Mouse (Mus musculus) MEL (cell line): ENCODE measurements around the gene Gcnt2. TPM values are rescaled to one million over a fixed set of nuclear protein-coding genes. Genes with fewer than 3 reads are reported as not detected.

Experiments used
- DNase-seq: peaks from one replicate; pipeline ENCODE4 v3.0.0; 2011; ENCODE audit warnings: low read depth, low spot score
- H3K27ac ChIP-seq: 2 replicates; pipeline ENCODE4 v1.5.1; 2012; ENCODE audit warnings: low read depth, mild to moderate bottlenecking, control low read depth, low read length, moderate library complexity; ENCODE audit not compliant: control insufficient read depth
- H3K27me3 ChIP-seq, 2 experiments: fragments of 150-350 bp in 1 of 2; sonication (generic) in 1 of 2; 2 replicates each; pipeline ENCODE4 v1.6.1; 2012; ENCODE audit warnings: low read length in 2 of 2, mild to moderate bottlenecking in 2 of 2, improper control_type of control experiment in 1 of 2, moderate library complexity in 1 of 2; ENCODE audit not compliant: insufficient read depth in 2 of 2, control insufficient read depth in 1 of 2
- H3K36me3 ChIP-seq, 2 experiments: 2 replicates each; pipeline ENCODE4 v1.6.1; 2012 to 2014; ENCODE audit warnings: low read length in 2 of 2, improper control_type of control experiment in 1 of 2, inconsistent platforms in 1 of 2, mild to moderate bottlenecking in 1 of 2; ENCODE audit not compliant: insufficient read depth in 2 of 2, control insufficient read depth in 1 of 2
- H3K4me1 ChIP-seq, 2 experiments: fragments of 150-350 bp in 1 of 2; sonication (generic) in 1 of 2; 2 replicates each; pipeline ENCODE4 v1.6.1; 2012; ENCODE audit warnings: low read length in 2 of 2, improper control_type of control experiment in 1 of 2, mild to moderate bottlenecking in 1 of 2; ENCODE audit not compliant: insufficient read depth in 2 of 2, control insufficient read depth in 1 of 2
- H3K4me3 ChIP-seq, 2 experiments: fragments of 150-350 bp in 1 of 2; sonication (generic) in 1 of 2; 2 replicates each; pipeline ENCODE4 v1.5.1; 2012; ENCODE audit warnings: low read depth in 2 of 2, low read length in 2 of 2, mild to moderate bottlenecking in 2 of 2, moderate library complexity in 2 of 2, control low read depth in 1 of 2, improper control_type of control experiment in 1 of 2; ENCODE audit not compliant: control insufficient read depth in 1 of 2, insufficient read depth in 1 of 2
- H3K79me2 ChIP-seq: 2 replicates; pipeline ENCODE4 v1.6.1; 2012; ENCODE audit warnings: mild to moderate bottlenecking, low read length, moderate library complexity; ENCODE audit not compliant: control insufficient read depth, poor library complexity, insufficient read depth
- H3K9ac ChIP-seq: 2 replicates; pipeline ENCODE4 v1.6.1; 2012; ENCODE audit warnings: low read depth, mild to moderate bottlenecking, control low read depth, low read length, moderate library complexity; ENCODE audit not compliant: control insufficient read depth, poor library complexity, severe bottlenecking
- H3K9me3 ChIP-seq: fragments of 150-350 bp; sonication (generic); replicated peaks from 2 replicates; pipeline ENCODE4 v1.6.1; 2012; ENCODE audit warnings: mild to moderate bottlenecking, low read length, improper control_type of control experiment, moderate library complexity; ENCODE audit not compliant: insufficient read depth
- CHD2 ChIP-seq: IDR thresholded peaks from 2 replicates; pipeline ENCODE4 v1.6.1; 2011; ENCODE audit warnings: low read length, improper control_type of control experiment
- ELF1 ChIP-seq: IDR thresholded peaks from 2 replicates; pipeline ENCODE4 v1.6.1; 2014; ENCODE audit warnings: low read depth, mild to moderate bottlenecking, inconsistent platforms, low read length, improper control_type of control experiment, moderate library complexity
- EP300 ChIP-seq, 2 experiments: IDR thresholded peaks; 2 replicates each; pipeline ENCODE4 v1.6.1; 2011; ENCODE audit warnings: improper control_type of control experiment in 2 of 2, low read length in 2 of 2, low read depth in 1 of 2, mild to moderate bottlenecking in 1 of 2
- ETS1 ChIP-seq: IDR thresholded peaks from 2 replicates; pipeline ENCODE4 v1.6.1; 2012; ENCODE audit warnings: low read depth, mild to moderate bottlenecking, inconsistent platforms, low read length, improper control_type of control experiment, moderate library complexity
- GABPA ChIP-seq: IDR thresholded peaks from 2 replicates; pipeline ENCODE4 v1.6.1; 2012; ENCODE audit warnings: low read depth, mild to moderate bottlenecking, inconsistent platforms, low read length, improper control_type of control experiment, moderate library complexity
- GATA1 ChIP-seq: IDR thresholded peaks from 2 replicates; pipeline ENCODE4 v1.6.1; 2011; ENCODE audit warnings: low read depth, low read length, improper control_type of control experiment
- HCFC1 ChIP-seq: IDR thresholded peaks from 2 replicates; pipeline ENCODE4 v1.6.1; 2012; ENCODE audit warnings: low read depth, mild to moderate bottlenecking, inconsistent platforms, low read length, improper control_type of control experiment, moderate library complexity
- KAT2A ChIP-seq: conservative IDR thresholded peaks from 2 replicates; pipeline ENCODE4 v1.6.1; 2012; ENCODE audit warnings: low read depth, low read length, improper control_type of control experiment, inconsistent platforms
- MAZ ChIP-seq: IDR thresholded peaks from 2 replicates; pipeline ENCODE4 v1.6.1; 2012; ENCODE audit warnings: low read depth, mild to moderate bottlenecking, inconsistent platforms, low read length, improper control_type of control experiment
- MEF2A ChIP-seq: IDR thresholded peaks from 2 replicates; pipeline ENCODE4 v1.6.1; 2014; ENCODE audit warnings: low read depth, mild to moderate bottlenecking, inconsistent platforms, low read length, improper control_type of control experiment; ENCODE audit not compliant: poor library complexity, insufficient replicate concordance, severe bottlenecking; ENCODE audit errors: extremely low read depth
- MYC ChIP-seq: IDR thresholded peaks from 2 replicates; pipeline ENCODE4 v1.6.1; 2011; ENCODE audit warnings: low read depth, mild to moderate bottlenecking, low read length, improper control_type of control experiment, moderate library complexity
- NRF1 ChIP-seq: IDR thresholded peaks from 2 replicates; pipeline ENCODE4 v1.6.1; 2014; ENCODE audit warnings: low read depth, mild to moderate bottlenecking, inconsistent platforms, low read length, improper control_type of control experiment, moderate library complexity; ENCODE audit not compliant: poor library complexity, insufficient read depth, severe bottlenecking
- POLR2A ChIP-seq, 2 experiments: IDR thresholded peaks; 2 replicates each; pipeline ENCODE4 v1.6.1; 2011 to 2012; ENCODE audit warnings: low read length in 2 of 2, mild to moderate bottlenecking in 2 of 2, control low read depth in 1 of 2, improper control_type of control experiment in 1 of 2, low read depth in 1 of 2, moderate library complexity in 1 of 2; ENCODE audit not compliant: control insufficient read depth in 1 of 2, insufficient read depth in 1 of 2, poor library complexity in 1 of 2
- POLR2AphosphoS5 ChIP-seq: IDR thresholded peaks from 2 replicates; pipeline ENCODE4 v1.6.1; 2012; ENCODE audit warnings: low read depth, borderline replicate concordance, mild to moderate bottlenecking, inconsistent platforms, low read length, moderate library complexity, mixed read lengths
- RAD21 ChIP-seq: IDR thresholded peaks from 2 replicates; pipeline ENCODE4 v1.6.1; 2011; ENCODE audit warnings: mild to moderate bottlenecking, low read depth, low read length, improper control_type of control experiment
- RCOR1 ChIP-seq: IDR thresholded peaks from 2 replicates; pipeline ENCODE4 v1.6.1; 2012; ENCODE audit warnings: low read depth, mild to moderate bottlenecking, inconsistent platforms, low read length, improper control_type of control experiment
- SIN3A ChIP-seq: IDR thresholded peaks from 2 replicates; pipeline ENCODE4 v1.6.1; 2012; ENCODE audit warnings: low read length, improper control_type of control experiment, inconsistent platforms
- SMC3 ChIP-seq: IDR thresholded peaks from 2 replicates; pipeline ENCODE4 v1.6.1; 2011; ENCODE audit warnings: low read depth, low read length, improper control_type of control experiment
- TAL1 ChIP-seq: IDR thresholded peaks from 2 replicates; pipeline ENCODE4 v1.6.1; 2012; ENCODE audit warnings: mild to moderate bottlenecking, inconsistent platforms, low read length, moderate library complexity, mixed read lengths
- TBP ChIP-seq: IDR thresholded peaks from 2 replicates; pipeline ENCODE4 v1.8.0; 2011; ENCODE audit warnings: low read depth, low read length, improper control_type of control experiment
- TCF12 ChIP-seq: IDR thresholded peaks from 2 replicates; pipeline ENCODE4 v1.6.1; 2014; ENCODE audit warnings: low read depth, mild to moderate bottlenecking, inconsistent platforms, low read length, improper control_type of control experiment, moderate library complexity
- UBTF ChIP-seq: IDR thresholded peaks from 2 replicates; pipeline ENCODE4 v1.6.1; 2012; ENCODE audit warnings: low read depth, mild to moderate bottlenecking, inconsistent platforms, low read length, improper control_type of control experiment, moderate library complexity, borderline replicate concordance; ENCODE audit not compliant: insufficient read depth
- ZMIZ1 ChIP-seq: IDR thresholded peaks from 2 replicates; pipeline ENCODE4 v1.6.1; 2012; ENCODE audit warnings: low read depth, mild to moderate bottlenecking, inconsistent platforms, low read length, improper control_type of control experiment, moderate library complexity
- ZNF384 ChIP-seq: IDR thresholded peaks from 2 replicates; pipeline ENCODE4 v1.6.1; 2012; ENCODE audit warnings: low read depth, mild to moderate bottlenecking, inconsistent platforms, low read length, improper control_type of control experiment
- polyA plus RNA-seq, 2 experiments: library from polyadenylated mRNA; stranded (reverse) in 1 of 2; unstranded in 1 of 2; fragments of >175 nt in 1 of 2; fragments of >200 nt in 1 of 2; gene quantifications; 2 replicates each; pipeline versions ENCODE4 v1.2.1 to v1.2.4; 2012; ENCODE audit warnings: low replicate concordance in 2 of 2, low read depth in 1 of 2; ENCODE audit not compliant: insufficient read length in 2 of 2, insufficient read depth in 1 of 2, missing spikeins in 1 of 2
- total RNA-seq: library from RNA; depleted of rRNA; stranded (reverse); fragments of 300-350 nt; gene quantifications from 2 replicates; pipeline ENCODE4 v1.2.3, GENCODE M21; 2012

The Gcnt2 gene
- total and polyA plus RNA-seq, 3 experiments: 0.03 to 0.04 TPM; not detected in 1

DNA sequence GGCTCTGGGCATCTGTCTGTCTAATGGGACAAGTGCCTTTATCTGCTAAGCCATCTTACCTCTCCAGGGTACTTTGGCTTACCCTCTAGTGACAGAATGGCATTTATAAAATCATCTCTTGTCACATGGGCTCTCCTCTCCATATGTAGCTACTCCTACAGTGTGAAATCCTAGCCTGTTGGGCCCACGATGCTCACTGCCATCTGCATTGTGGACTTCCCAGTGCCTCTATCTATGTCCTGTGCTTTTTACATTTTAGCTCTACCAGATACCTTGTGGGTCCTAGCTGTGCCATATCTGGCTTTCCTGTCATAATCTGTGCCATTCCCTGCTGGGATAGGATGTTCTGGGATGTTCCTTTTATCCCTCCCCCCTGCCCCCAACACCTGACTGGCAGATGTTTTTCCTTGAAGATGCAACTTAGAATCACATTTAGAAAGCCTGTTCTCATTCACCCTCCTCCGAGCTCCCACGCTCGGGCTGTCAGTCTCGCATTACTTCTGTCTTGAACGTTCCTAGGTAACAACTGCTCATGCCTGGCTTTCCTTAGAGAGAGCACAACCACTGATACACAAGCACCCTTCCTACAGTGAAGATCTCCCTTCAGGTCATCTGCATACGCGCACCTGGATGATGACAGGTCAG is 39.9 kb downstream of the Gcnt2 start:
- TF ChIP-seq ZMIZ1 (no peak), NRF1 (no peak), EP300 (IDR thresholded peaks at IDR 0.05; ENCODE audit: low read depth in 1 of 2, low read length in 2 of 2) (no peak), TAL1 (no peak), TCF12 (no peak), KAT2A (no peak), POLR2A (IDR thresholded peaks at IDR 0.05; ENCODE audit: control insufficient read depth in 1 of 2, insufficient read depth in 1 of 2, low read depth in 1 of 2, low read length in 2 of 2, poor library complexity in 1 of 2) (no peak), RAD21 (no peak), SIN3A (no peak), POLR2AphosphoS5 (no peak), ELF1 (no peak), TBP (no peak), GATA1 (no peak), CHD2 (no peak), MYC (no peak)
- H3K4me3 ChIP-seq: peak overlapping the region; percentile 33 to 42; a peak in 3 of 4 replicates
- peaks cover 0 to 10% of the 10 kb centered on the region in 2 experiments; a peak in 2 of 4 replicates for H3K36me3 ChIP-seq
- H3K79me2 ChIP-seq: no peaks in the 10 kb centered on the region
- H3K27me3 ChIP-seq: no peaks in the 10 kb centered on the region
- H3K4me1 ChIP-seq: peaks cover 7 to 16% of the 10 kb centered on the region in 2 experiments
- H3K9ac ChIP-seq: peak overlapping the region; percentile 3
- H3K9me3 ChIP-seq: no peaks in the 10 kb centered on the region
- H3K27ac ChIP-seq: peak overlapping the region; percentile 5
- DNase-seq: no peak

DNA sequence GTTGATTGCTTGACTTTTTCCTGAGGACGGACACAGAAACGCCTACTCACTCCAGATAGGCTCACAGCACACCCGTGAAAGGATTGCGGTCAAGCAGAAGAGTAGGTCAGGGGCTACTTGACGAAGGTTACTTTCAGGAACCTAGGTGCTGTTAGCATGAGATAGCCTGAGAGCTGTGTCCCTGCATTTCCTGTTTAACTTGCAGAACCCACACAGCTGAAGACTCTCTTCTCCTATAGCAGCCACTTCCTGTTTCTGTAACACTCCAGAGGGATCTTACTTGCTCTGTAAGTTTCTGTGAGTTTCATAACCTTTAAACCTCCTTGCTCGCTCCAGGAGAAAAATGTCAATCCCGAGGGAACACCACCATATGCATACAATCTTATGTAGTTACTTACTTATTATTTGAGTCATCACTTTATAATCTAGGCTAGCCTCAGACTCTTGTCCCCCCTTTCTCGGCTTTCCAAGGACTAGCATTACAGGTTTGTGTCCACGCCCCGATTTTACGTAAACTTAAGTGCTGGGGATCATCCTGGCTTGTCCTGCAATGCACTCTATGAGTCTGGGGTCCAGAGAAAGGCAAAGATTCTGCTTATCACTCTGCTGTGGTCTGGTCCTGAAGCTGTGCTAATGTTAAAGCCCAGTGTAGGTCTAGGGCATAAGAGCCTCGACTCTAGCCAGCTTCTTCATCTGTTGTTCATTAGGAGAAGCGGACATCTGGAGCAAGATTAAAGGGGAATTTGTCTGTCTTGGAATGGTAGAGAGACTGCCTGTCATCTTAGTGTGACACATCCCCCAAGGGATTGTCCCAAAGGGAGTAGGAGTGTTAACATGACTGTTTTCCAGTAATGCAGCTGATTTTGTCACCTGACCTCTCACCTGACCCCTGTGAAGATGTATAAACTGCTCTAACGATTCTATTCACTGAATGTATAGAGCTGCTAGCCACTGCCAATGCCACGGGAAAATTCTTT is 40.7 kb downstream of the Gcnt2 start:
- H3K36me3 ChIP-seq: peaks cover 0 to 10% of the 10 kb centered on the region in 2 experiments; a peak in 2 of 4 replicates
- peak overlapping the region; percentile 35 for H3K27ac ChIP-seq
- H3K4me3 ChIP-seq: peak overlapping the region; percentile 33 to 42; a peak in 3 of 4 replicates
- H3K79me2 ChIP-seq: no peaks in the 10 kb centered on the region
- TF ChIP-seq MEF2A (no peak), TCF12 (peak; percentile 77), ELF1 (peak; percentile 87), MAZ (no peak), UBTF (no peak), TBP (peak; percentile 36; the same call in 1 of the 2 replicates), SIN3A (peak; percentile 63), ZNF384 (0 out of 2 replicates have a peak, but pooled peaks have one; percentile 15), MYC (peak; percentile 51; the same call in 1 of the 2 replicates), EP300 (IDR thresholded peaks at IDR 0.05; ENCODE audit: low read depth in 1 of 2, low read length in 2 of 2) (peak; percentile 81 to 85), SMC3 (0 out of 2 replicates have a peak, but pooled peaks have one; percentile 8), GATA1 (peak; percentile 69), TAL1 (peak; percentile 91), ETS1 (peak; percentile 83), RCOR1 (peak; percentile 74), HCFC1 (0 out of 2 replicates have a peak, but pooled peaks have one; percentile 19), GABPA (no peak)
- TF ChIP-seq, all 39 proteins: peak for 13
- H3K9me3 ChIP-seq: no peaks in the 10 kb centered on the region
- DNase-seq: peak; percentile 86
- H3K4me1 ChIP-seq: peaks cover 7 to 16% of the 10 kb centered on the region in 2 experiments
- peak overlapping the region; percentile 8 for H3K9ac ChIP-seq
- no peaks in the 10 kb centered on the region for H3K27me3 ChIP-seq
